ENCODE assay signal across 7 mouse cellular contexts in genomic region chr3:116507772-116508351, GRCm38 (mm10). TPM values are rescaled to one million over a fixed set of nuclear protein-coding genes. Genes with fewer than 3 reads are reported as not detected.
DNase-seq lines count a peak whose midpoint lies in the region; ATAC-seq lines count a peak whose summit lies in the region.

TSS of gene Rtca (minus strand) at chr3:116508208.

- ATAC-seq in intestine, embryonic 15.5 days = peak; percentile 96

- peak; percentile 97 for DNase-seq in adrenal gland, adult 18-20 months (ENCODE audit: low spot score in 2 of 2)
- peak; percentile 98 for DNase-seq in embryo, embryonic 11 days
- DNase-seq in gastrocnemius, postnatal 36 days = peak; percentile 98 to 100
- peak; percentile 98 to 99 for DNase-seq in left cerebral cortex, postnatal 25 days (ENCODE audit: low spot score in 2 of 2)
- peak; percentile 99 for DNase-seq in midbrain, embryonic 10.5 days (ENCODE audit: low spot score)
- peak; percentile 98 for DNase-seq in right cerebral cortex, postnatal 4 days

- peaks cover 16% of the 10 kb centered on the region for H3K4me1 ChIP-seq in intestine, embryonic 15.5 days (replicated peaks)
- H3K4me1 ChIP-seq in midbrain, embryonic 10.5 days = peaks cover 21% of the 10 kb centered on the region

- peak within 1 kb of the TSS; percentile 85 for H3K9ac ChIP-seq in intestine, embryonic 15.5 days

- peak within 1 kb of the TSS; percentile 92 for H3K4me3 ChIP-seq in intestine, embryonic 15.5 days (replicated peaks)
- peak within 1 kb of the TSS; percentile 99 for H3K4me3 ChIP-seq in midbrain, embryonic 10.5 days

- intact Hi-C loops in gastrocnemius, postnatal 36 days (cut with DNase I) = loop anchor here (5.0 kb wide), 1 partner anchor 86 kb away; the partner anchor contains the start of gene Cdc14a
- intact Hi-C loops in left cerebral cortex, postnatal 25 days (cut with DNase I) = loop anchor here (2.0 to 10.0 kb wide), 3 partner anchors 154 to 473 kb away; partner anchors contain the start of gene Mfsd14a

- H3K36me3 ChIP-seq in intestine, embryonic 15.5 days = 0 out of 2 replicates have a peak, but pooled peaks cover 2% of the 10 kb centered on the region
- H3K36me3 ChIP-seq in midbrain, embryonic 10.5 days = peaks cover 36% of the 10 kb centered on the region

- WGBS in intestine, embryonic 15.5 days = 0% methylated on average over 44 of the region's 44 CpGs
- under 1% methylated on average over 42 of the region's 44 CpGs for WGBS in midbrain, embryonic 10.5 days

- H3K27ac ChIP-seq in intestine, embryonic 15.5 days = peak within 1 kb of the TSS; percentile 62; the same call in 1 of the 2 replicates
- peak within 1 kb of the TSS; percentile 93 for H3K27ac ChIP-seq in midbrain, embryonic 10.5 days (replicated peaks)

- H3K4me2 ChIP-seq in intestine, embryonic 15.5 days (replicated peaks) = peak within 1 kb of the TSS; percentile 71

- no peaks in the 10 kb centered on the region for H3K27me3 ChIP-seq in intestine, embryonic 15.5 days (replicated peaks)
- H3K27me3 ChIP-seq in midbrain, embryonic 10.5 days (ENCODE audit: low read depth, poor library complexity, severe bottlenecking) = no peaks in the 10 kb centered on the region

- H3K9me3 ChIP-seq in intestine, embryonic 15.5 days = no peaks in the 10 kb centered on the region
- no peaks in the 10 kb centered on the region for H3K9me3 ChIP-seq in midbrain, embryonic 10.5 days (replicated peaks)

RNA-seq across cellular contexts. Expression of gene Rtca, which starts in this region (rescaled TPM):
- total RNA-seq in adrenal gland, adult 18-20 months (2021) = 10 to 100 TPM; 30.6 to 32.4 TPM
- total RNA-seq in gastrocnemius, postnatal 36 days (2021) = 10 to 100 TPM; 19.3 to 21.8 TPM
- polyA plus RNA-seq in intestine, embryonic 15.5 days (2015; fragmentation: Nextera tagmentation; extraction: Ambion mirVana) = 64.2 and 68.9 TPM in 2 replicates
- total RNA-seq in left cerebral cortex, postnatal 25 days (2021) = 10 to 100 TPM; 55.5 to 59.5 TPM
- 122 and 126 TPM in 2 replicates for polyA plus RNA-seq in midbrain, embryonic 10.5 days (2016; fragmentation: Nextera tagmentation; extraction: Ambion mirVana)

Comparison
In these comparisons a context has a peak if more than half of its experiments do, and no peak if none do; other contexts are left out.
1. Peak in every context shown above with its lines: DNase-seq, ATAC-seq, H3K4me3 ChIP-seq and H3K27ac ChIP-seq.